Mouse (Mus musculus) forebrain, embryonic 14.5 days (tissue): Measurements from ENCODE around the gene Pik3cd. TPM values are rescaled to one million over a fixed set of nuclear protein-coding genes. Genes with fewer than 3 reads are reported as not detected.

ENCODE experiments used
- ATAC-seq: fragments of 200-750 bp; cut with Nextera tagmentation; 2 replicates; pipeline ENCODE4 v1.8.0; 2017; ENCODE audit warnings: mild to moderate bottlenecking, moderate library complexity
- DNase-seq: peaks from one replicate; pipeline ENCODE4 v3.0.0-alpha.2; 2015; ENCODE audit warnings: low spot score
- H3K27ac ChIP-seq: fragments of 300-500 bp; sonication (generic); 2 replicates; pipeline ENCODE4 v1.5.1; 2014; ENCODE audit warnings: low read depth, mild to moderate bottlenecking, control low read depth, low read length, moderate library complexity
- H3K27me3 ChIP-seq: fragments of 300-500 bp; sonication (generic); replicated peaks from 2 replicates; pipeline ENCODE4 v1.6.1; 2014; ENCODE audit warnings: low read length, control low read depth, mixed read lengths; ENCODE audit not compliant: control insufficient read depth, insufficient read depth
- H3K36me3 ChIP-seq: fragments of 300-500 bp; sonication (generic); 2 replicates; pipeline ENCODE4 v1.6.1; 2014; ENCODE audit warnings: low read length, control low read depth; ENCODE audit not compliant: control insufficient read depth, insufficient read depth
- H3K4me1 ChIP-seq: fragments of 300-500 bp; sonication (generic); 2 replicates; pipeline ENCODE4 v1.6.1; 2014; ENCODE audit warnings: antibody characterized with exemption, low read length, control low read depth; ENCODE audit not compliant: control insufficient read depth, insufficient read depth
- H3K4me2 ChIP-seq: fragments of 300-500 bp; sonication (generic); 2 replicates; pipeline ENCODE4 v1.6.1; 2014; ENCODE audit warnings: mild to moderate bottlenecking, control low read depth, low read length
- H3K4me3 ChIP-seq: fragments of 300-500 bp; sonication (generic); 2 replicates; pipeline ENCODE4 v1.5.1; 2014; ENCODE audit warnings: low read depth, low read length, control low read depth
- H3K9ac ChIP-seq: fragments of 300-500 bp; sonication (generic); 2 replicates; pipeline ENCODE4 v1.6.1; 2014; ENCODE audit warnings: mild to moderate bottlenecking, low read length, control low read depth, moderate library complexity
- H3K9me3 ChIP-seq: fragments of 300-500 bp; sonication (generic); replicated peaks from 2 replicates; pipeline ENCODE4 v1.6.1; 2016; ENCODE audit warnings: low read length, control low read depth, mixed read lengths; ENCODE audit not compliant: control insufficient read depth
- WGBS: fragments of 180-500 bp; shearing (Covaris S2); extraction: QIAGEN DNeasy Blood & Tissue Kit; methylation state at CpG from one replicate; pipeline ENCODE4 v1.1.7; 2014; 5-methylcytosine and 5-hydroxymethylcytosine counted together
- polyA plus RNA-seq: library from polyadenylated mRNA; unstranded; fragments of >200 nt; fragmentation: Nextera tagmentation; extraction: Ambion mirVana; gene quantifications from 2 replicates; pipeline ENCODE4 v1.2.1, GENCODE M21; 2014

Gene Pik3cd
- polyA plus RNA-seq, 1 experiment from 2014 or later: 8.9 TPM

DNA sequence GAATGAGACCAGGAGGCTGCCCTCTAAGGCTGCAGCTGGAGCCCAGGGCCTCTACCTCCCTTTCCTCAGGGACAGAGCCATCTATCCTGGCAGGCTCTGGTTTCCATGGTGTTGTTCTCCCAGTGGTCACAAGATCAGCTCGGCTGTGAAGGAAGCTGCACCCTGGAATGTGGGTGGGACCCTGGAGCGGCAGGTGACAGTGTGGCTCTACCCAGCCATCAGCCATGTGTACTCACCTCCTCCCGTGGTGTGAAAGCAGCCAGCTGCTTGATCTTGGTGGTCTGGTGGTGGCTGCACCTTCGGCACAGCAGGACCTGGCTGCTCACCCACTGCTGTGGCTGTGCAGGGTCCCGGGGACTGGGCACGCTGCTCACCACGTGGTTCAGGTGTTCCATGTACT lies 28.5 kb upstream of the Pik3cd start:
- DNase-seq (no peak), ATAC-seq (no peak)
- Histone ChIP-seq H3K27me3 (no peaks in the 10 kb centered on the region), H3K9me3 (no peaks in the 10 kb centered on the region), H3K4me2 (no peak overlapping the region), H3K9ac (no peak overlapping the region), H3K36me3 (peaks cover 60% of the 10 kb centered on the region), H3K4me3 (no peak overlapping the region), H3K4me1 (peaks cover 23% of the 10 kb centered on the region), H3K27ac (no peak overlapping the region)
- 86% methylated on average over 7 of the region's 7 CpGs for WGBS

DNA sequence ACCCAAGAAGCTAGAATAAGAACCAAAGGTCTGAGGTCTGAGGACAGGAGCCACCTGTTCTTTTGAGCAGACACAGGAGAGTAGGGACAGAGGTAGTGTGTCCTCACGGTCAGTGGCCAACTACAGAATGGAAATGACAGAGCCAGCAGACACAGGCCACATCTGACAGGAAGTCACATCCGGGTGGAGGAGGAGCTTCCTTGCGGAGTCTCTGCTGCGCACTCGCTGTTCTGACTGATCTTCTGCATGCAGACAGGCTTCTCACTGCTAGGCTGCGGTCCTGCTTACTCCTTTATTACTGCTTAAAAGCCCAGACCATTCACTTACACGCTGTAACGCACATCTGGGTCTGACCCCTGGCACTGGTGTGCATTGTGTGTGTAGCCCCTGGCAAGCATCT lies 26.4 kb upstream of the Pik3cd start:
- no peak overlapping the region for H3K4me2 ChIP-seq
- ATAC-seq (no peak), DNase-seq (no peak)
- H3K4me3 ChIP-seq: no peak overlapping the region
- H3K9me3 ChIP-seq: no peaks in the 10 kb centered on the region
- peaks cover 6% of the 10 kb centered on the region for H3K4me1 ChIP-seq
- 79% methylated on average over 8 of the region's 8 CpGs for WGBS
- H3K36me3 ChIP-seq: peaks cover 71% of the 10 kb centered on the region
- no peak overlapping the region for H3K27ac ChIP-seq
- H3K27me3 ChIP-seq: no peaks in the 10 kb centered on the region
- no peak overlapping the region for H3K9ac ChIP-seq

- WGBS: 94% methylated on average over 5 of the region's 5 CpGs
Observed at GRCm38 (mm10) chr4:149727636-149728035, 25.3 kb upstream of the Pik3cd start.

GRCm38 (mm10) chr4:149725661-149726350 lies 23.4 kb upstream of the Pik3cd start:
- WGBS: 74% methylated on average over 15 of the region's 15 CpGs
- no peak overlapping the region for H3K9ac ChIP-seq
- H3K27me3 ChIP-seq: no peaks in the 10 kb centered on the region
- no peak for ATAC-seq
- H3K27ac ChIP-seq: no peak overlapping the region
- H3K36me3 ChIP-seq: peaks cover 80% of the 10 kb centered on the region
- no peak overlapping the region for H3K4me2 ChIP-seq
- DNase-seq: peak; percentile 56
- H3K4me3 ChIP-seq: no peak overlapping the region
- H3K4me1 ChIP-seq: no peaks in the 10 kb centered on the region
- H3K9me3 ChIP-seq: no peaks in the 10 kb centered on the region

More at GRCm38 (mm10) chr4:149727636-149728035, 25.3 kb upstream of the Pik3cd start:
- Histone ChIP-seq H3K36me3 (peaks cover 75% of the 10 kb centered on the region), H3K4me2 (no peak overlapping the region), H3K9me3 (no peaks in the 10 kb centered on the region), H3K27ac (no peak overlapping the region), H3K9ac (no peak overlapping the region), H3K4me1 (no peaks in the 10 kb centered on the region), H3K4me3 (no peak overlapping the region), H3K27me3 (no peaks in the 10 kb centered on the region)
- no peak for DNase-seq
- ATAC-seq: no peak

GRCm38 (mm10) chr4:149724916-149725470 lies 22.6 kb upstream of the Pik3cd start:
- no peak for DNase-seq
- WGBS: 92% methylated on average over 17 of the region's 17 CpGs
- Histone ChIP-seq H3K4me1 (no peaks in the 10 kb centered on the region), H3K27ac (no peak overlapping the region), H3K9ac (no peak overlapping the region), H3K27me3 (no peaks in the 10 kb centered on the region), H3K9me3 (no peaks in the 10 kb centered on the region), H3K36me3 (peaks cover 82% of the 10 kb centered on the region), H3K4me2 (no peak overlapping the region), H3K4me3 (no peak overlapping the region)
- no peak for ATAC-seq

DNA sequence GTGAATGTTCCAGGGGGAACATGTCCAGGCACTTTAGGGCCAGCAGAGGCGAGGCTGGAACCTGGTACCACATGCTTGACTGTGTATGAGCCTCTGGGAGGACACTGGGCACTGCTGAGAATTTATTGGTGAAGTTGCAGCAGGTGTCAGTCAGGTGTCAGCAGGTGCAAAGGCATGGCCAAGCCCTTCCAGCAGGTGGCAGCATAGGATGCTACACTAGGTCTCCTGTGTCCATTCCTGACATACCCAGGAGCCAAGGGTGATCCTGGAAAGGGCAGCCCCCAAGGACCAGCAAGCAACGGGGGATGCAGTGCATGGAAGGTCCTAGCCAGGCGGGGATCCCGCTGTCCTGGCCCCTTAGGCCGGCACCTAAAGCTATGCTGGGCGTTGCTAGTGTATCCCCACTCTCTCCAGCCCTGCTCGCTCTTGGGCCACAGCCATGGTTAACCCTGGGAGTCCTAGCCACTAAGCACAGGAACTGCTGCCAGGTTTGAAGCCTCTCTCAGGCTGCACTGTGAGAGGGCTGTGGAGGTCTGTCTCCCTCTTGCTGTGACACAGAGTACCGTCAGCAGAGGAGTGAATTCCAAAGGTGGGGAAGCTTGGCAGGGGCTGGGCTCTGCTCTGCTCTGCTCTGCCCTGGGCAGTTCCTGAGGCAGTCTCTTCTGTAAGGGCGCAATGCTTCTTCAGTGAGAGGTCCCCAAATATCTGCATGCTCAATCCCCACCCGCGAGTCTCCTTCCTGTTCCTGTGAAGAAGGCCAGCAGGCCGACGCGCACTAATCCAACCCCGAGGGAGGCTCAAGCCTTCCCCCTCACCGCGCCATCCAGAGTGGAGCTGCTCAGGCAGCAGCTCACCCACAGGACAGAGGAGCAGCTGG lies 21.7 kb upstream of the Pik3cd start:
- Histone ChIP-seq H3K9me3 (no peaks in the 10 kb centered on the region), H3K27ac (peak overlapping the region; percentile 9; the same call in 1 of the 2 replicates), H3K9ac (no peak overlapping the region), H3K27me3 (no peaks in the 10 kb centered on the region), H3K36me3 (peaks cover 82% of the 10 kb centered on the region), H3K4me3 (no peak overlapping the region), H3K4me2 (no peak overlapping the region), H3K4me1 (no peaks in the 10 kb centered on the region)
- DNase-seq (peak; percentile 47), ATAC-seq (0 out of 2 replicates have a peak, but pooled peaks have one; percentile 42)
- 66% methylated on average over 17 of the region's 17 CpGs for WGBS

DNA sequence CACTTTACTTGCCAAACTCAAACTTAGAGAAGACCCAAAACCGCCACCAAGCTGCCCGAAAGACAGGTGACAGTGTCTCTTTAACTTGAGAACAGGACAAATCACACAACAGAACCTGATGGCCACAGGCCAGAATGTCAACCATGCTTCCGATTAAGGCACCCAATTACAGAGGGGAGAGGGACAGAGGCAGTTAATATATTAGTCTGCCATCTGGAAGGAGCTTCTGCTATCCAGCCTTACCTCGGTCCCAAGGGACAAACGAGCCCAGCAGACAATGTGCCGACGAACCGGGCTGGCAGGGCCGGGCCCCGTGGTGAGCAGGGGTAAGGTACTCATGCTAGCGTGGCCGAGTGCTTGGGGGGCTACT lies 20.6 kb upstream of the Pik3cd start:
- WGBS: 73% methylated on average over 12 of the region's 12 CpGs
- Histone ChIP-seq H3K4me3 (no peak overlapping the region), H3K4me2 (no peak overlapping the region), H3K27me3 (no peaks in the 10 kb centered on the region), H3K4me1 (no peaks in the 10 kb centered on the region), H3K9ac (no peak overlapping the region), H3K36me3 (peaks cover 85% of the 10 kb centered on the region), H3K27ac (no peak overlapping the region), H3K9me3 (no peaks in the 10 kb centered on the region)
- DNase-seq (no peak), ATAC-seq (no peak)

- H3K27ac ChIP-seq: no peak overlapping the region
- WGBS: 87% methylated on average over 24 of the region's 24 CpGs
- H3K4me3 ChIP-seq: no peak overlapping the region
- no peak overlapping the region for H3K4me2 ChIP-seq
- DNase-seq: no peak
- H3K36me3 ChIP-seq: peaks cover 85% of the 10 kb centered on the region
- no peak overlapping the region for H3K9ac ChIP-seq
- no peaks in the 10 kb centered on the region for H3K9me3 ChIP-seq
- no peak for ATAC-seq
- no peaks in the 10 kb centered on the region for H3K27me3 ChIP-seq
- no peaks in the 10 kb centered on the region for H3K4me1 ChIP-seq
Observed at GRCm38 (mm10) chr4:149722104-149723020, 20.0 kb upstream of the Pik3cd start.
